Mouse (Mus musculus): ENCODE measurements around the gene Esam. TPM values are rescaled to one million over a fixed set of nuclear protein-coding genes. Genes with fewer than 3 reads are reported as not detected.

Esam gene
- polyA plus RNA-seq, 1 experiment from 2014 or later = 52.1 TPM

DNA sequence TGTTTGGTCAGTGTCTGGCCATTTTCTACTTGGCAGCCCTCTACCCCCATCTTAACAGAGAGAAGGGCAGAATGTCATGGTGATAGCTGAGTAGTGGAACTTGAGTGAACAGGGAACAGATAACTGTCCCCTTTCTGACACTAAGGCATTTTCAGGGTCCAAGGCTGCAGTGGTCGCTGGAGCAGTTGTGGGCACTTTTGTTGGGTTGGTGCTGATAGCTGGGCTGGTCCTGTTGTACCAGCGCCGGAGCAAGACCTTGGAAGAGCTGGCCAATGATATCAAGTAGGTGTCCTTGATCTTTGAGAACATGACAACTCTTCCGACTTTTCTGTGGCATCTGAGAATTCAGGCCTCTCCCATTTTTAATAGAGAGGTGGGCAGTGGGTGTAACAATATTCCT is 9.0 kb downstream of the Esam start:
- Histone ChIP-seq H3K4me2 (replicated peaks) (no peak overlapping the region), H3K27me3 (peaks cover 4% of the 10 kb centered on the region; the same call in 1 of the 2 replicates), H3K9me3 (replicated peaks) (no peaks in the 10 kb centered on the region), H3K27ac (replicated peaks) (no peak overlapping the region), H3K36me3 (no peaks in the 10 kb centered on the region), H3K4me1 (peaks cover 6% of the 10 kb centered on the region), H3K9ac (no peak overlapping the region), H3K4me3 (replicated peaks) (no peak overlapping the region)
- no peak for ATAC-seq (ENCODE audit: insufficient number of reproducible peaks, low FRiP score, low TSS enrichment, low read depth)
- 78% methylated on average over 4 of the region's 4 CpGs for WGBS

DNA sequence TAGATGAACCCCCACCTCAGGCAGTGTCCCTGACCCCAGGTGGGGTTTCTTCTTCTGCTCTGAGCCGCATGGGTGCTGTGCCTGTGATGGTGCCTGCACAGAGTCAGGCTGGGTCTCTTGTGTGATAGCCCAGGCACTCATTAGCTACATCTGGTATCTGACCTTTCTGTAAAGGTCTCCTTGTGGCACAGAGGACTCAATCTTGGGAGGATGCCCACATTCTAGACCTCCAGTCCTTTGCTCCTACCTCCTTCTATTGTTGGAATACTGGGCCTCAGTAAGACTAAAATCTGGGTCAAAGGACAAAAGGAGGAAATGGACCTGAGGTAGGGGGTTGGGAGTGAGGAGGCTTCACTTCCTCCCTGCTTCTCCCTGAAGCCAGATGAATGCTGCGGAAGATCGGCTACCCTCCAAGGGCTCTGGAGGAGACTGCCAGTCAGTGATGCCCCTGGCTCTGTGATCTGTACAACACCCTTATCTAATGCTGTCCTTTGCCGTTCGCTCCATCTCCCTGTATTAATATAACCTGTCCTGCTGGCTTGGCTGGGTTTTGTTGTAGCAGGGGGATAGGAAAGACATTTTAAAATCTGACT is 9.9 kb downstream of the Esam start:
- H3K9ac ChIP-seq = no peak overlapping the region
- no peak overlapping the region for H3K4me3 ChIP-seq (replicated peaks)
- H3K4me2 ChIP-seq (replicated peaks) = no peak overlapping the region
- H3K9me3 ChIP-seq (replicated peaks) = no peaks in the 10 kb centered on the region
- 58% methylated on average over 5 of the region's 5 CpGs for WGBS
- peaks cover 4% of the 10 kb centered on the region; the same call in 1 of the 2 replicates for H3K27me3 ChIP-seq
- H3K27ac ChIP-seq (replicated peaks) = no peak overlapping the region
- peaks cover 6% of the 10 kb centered on the region for H3K4me1 ChIP-seq
- H3K36me3 ChIP-seq = no peaks in the 10 kb centered on the region
- ATAC-seq (ENCODE audit: insufficient number of reproducible peaks, low FRiP score, low TSS enrichment, low read depth) = no peak

DNA sequence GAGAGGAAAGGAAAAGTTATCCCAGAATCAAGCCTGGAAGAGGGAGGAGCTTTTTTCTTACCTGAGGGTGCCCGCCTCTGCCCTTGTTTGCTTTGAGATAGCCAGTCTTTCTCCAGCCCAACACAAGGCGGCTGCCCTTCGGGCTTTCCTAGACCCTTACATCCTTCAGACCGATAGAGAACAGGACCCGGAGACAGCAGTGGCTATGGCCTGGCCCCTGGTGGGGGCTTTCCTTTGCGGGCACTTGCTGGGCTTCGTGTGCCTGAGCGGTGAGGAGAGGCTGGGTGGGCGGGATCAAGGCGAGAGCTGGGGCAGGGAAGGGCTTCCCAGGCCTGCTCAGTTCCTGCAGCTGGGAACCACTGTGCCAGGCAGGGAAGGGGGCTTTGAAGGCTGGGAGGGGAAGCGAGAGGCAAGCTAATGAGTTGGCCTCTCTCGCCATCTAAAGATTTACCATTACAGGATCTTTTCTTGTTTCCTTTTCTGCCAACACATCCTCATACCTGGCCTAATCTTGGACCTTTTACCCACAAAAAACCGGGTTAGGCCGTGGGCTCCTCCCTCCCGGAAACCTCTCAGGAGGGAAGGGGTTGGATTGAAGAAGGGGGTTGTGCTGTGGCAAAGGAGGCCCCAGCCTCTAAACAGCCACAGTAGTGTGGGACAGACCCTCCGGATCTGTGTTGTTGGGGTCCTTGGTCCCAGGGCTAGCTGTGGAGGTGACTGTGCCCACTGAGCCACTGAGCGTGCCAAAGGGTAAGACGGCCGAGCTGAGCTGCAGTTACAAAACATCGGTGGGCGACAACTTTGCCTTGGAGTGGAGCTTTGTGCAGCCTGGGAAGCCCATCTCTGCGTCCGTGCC is 11.5 kb downstream of the Esam start, which contains the start of gene Vsig2:
TSS of gene Vsig2 (plus strand) at position 86 of the 856 bp plus-strand sequence.
- no peak within 1 kb of the TSS for H3K4me3 ChIP-seq (replicated peaks)
- no peak within 1 kb of the TSS for H3K27ac ChIP-seq (replicated peaks)
- no peaks in the 10 kb centered on the region for H3K36me3 ChIP-seq
- peaks cover 4% of the 10 kb centered on the region; the same call in 1 of the 2 replicates for H3K27me3 ChIP-seq
- peak; percentile 45; the same call in 1 of the 2 replicates for ATAC-seq (ENCODE audit: insufficient number of reproducible peaks, low FRiP score, low TSS enrichment, low read depth)
- H3K4me2 ChIP-seq (replicated peaks) = no peak within 1 kb of the TSS
- H3K4me1 ChIP-seq = peaks cover 9% of the 10 kb centered on the region
- H3K9ac ChIP-seq = no peak within 1 kb of the TSS
- H3K9me3 ChIP-seq (replicated peaks) = no peaks in the 10 kb centered on the region
- 55% methylated on average over 23 of the region's 23 CpGs for WGBS

DNA sequence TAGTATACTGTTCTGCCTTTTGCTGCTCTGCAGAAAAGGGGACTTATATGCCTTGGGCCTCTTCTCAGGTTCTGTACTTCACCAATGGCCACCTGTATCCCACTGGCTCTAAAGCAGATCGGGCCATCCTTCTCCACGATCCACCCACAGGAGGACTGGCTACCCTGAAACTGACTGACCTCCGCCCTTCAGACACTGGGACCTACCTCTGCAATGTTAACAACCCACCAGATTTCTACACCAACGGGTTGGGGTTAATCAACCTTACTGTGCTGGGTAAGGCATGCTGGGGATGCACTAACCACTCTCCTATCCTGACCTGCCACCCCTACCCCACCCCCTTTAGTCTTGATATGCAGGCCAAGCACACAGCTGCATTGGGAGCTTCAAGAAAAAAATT is 12.3 kb downstream of the Esam start:
- H3K27ac ChIP-seq (replicated peaks) = no peak overlapping the region
- no peak overlapping the region for H3K4me2 ChIP-seq (replicated peaks)
- no peak overlapping the region for H3K4me3 ChIP-seq (replicated peaks)

DNA sequence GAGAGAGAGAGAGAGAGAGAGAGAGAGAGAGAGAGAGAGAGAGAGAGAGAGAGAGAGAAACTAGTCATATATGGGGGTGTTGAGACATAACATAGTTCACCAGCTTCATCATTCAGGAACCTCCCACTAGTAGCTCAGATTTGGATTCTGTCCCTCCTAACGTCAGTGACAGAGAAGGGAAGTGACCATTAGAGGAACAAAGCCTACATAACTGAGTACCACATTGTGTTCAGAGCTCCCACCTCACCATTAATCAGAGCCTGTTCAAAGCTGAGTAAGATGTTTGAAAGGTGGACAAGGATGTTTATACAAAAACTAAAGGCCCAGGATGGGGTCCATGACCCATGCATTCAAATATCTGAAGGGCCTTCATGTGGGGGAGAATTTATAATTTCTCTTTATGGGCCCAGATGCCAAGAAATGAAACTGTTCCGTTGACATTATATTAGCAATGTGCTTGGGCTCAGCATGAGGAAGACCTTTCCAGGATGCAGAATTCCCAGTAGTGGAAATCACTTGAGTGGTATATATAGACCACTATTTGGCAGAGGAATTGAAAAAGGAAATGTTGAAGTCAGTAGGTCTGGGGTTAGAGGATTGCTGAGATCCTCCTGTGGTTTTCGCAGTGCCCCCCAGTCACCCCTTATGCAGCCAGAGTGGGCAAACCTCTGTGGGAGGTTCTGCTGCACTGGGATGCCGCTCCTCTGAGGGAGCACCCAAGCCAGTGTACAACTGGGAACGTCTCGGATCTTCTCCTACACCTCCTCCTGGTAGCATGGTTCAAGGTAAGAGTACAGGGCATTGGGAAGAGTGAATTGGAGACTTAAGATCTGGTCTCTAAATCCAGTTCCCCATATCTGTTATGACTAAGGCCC is 13.1 kb downstream of the Esam start:
- Histone ChIP-seq H3K4me1 (peaks cover 18% of the 10 kb centered on the region), H3K9ac (no peak overlapping the region), H3K27me3 (peaks cover 13% of the 10 kb centered on the region), H3K9me3 (replicated peaks) (no peaks in the 10 kb centered on the region), H3K36me3 (no peaks in the 10 kb centered on the region), H3K4me2 (replicated peaks) (no peak overlapping the region), H3K27ac (replicated peaks) (no peak overlapping the region), H3K4me3 (replicated peaks) (no peak overlapping the region)
- ATAC-seq (ENCODE audit: insufficient number of reproducible peaks, low FRiP score, low TSS enrichment, low read depth) = no peak
- WGBS = 80% methylated on average over 6 of the region's 6 CpGs

More for the DNA sequence above, 12.3 kb downstream of the Esam start:
- Histone ChIP-seq H3K36me3 (no peaks in the 10 kb centered on the region), H3K4me1 (peaks cover 16% of the 10 kb centered on the region), H3K9me3 (replicated peaks) (no peaks in the 10 kb centered on the region), H3K9ac (no peak overlapping the region), H3K27me3 (peaks cover 6% of the 10 kb centered on the region)
- no peak for ATAC-seq (ENCODE audit: insufficient number of reproducible peaks, low FRiP score, low TSS enrichment, low read depth)
- WGBS = 87% methylated on average over 4 of the region's 4 CpGs

DNA sequence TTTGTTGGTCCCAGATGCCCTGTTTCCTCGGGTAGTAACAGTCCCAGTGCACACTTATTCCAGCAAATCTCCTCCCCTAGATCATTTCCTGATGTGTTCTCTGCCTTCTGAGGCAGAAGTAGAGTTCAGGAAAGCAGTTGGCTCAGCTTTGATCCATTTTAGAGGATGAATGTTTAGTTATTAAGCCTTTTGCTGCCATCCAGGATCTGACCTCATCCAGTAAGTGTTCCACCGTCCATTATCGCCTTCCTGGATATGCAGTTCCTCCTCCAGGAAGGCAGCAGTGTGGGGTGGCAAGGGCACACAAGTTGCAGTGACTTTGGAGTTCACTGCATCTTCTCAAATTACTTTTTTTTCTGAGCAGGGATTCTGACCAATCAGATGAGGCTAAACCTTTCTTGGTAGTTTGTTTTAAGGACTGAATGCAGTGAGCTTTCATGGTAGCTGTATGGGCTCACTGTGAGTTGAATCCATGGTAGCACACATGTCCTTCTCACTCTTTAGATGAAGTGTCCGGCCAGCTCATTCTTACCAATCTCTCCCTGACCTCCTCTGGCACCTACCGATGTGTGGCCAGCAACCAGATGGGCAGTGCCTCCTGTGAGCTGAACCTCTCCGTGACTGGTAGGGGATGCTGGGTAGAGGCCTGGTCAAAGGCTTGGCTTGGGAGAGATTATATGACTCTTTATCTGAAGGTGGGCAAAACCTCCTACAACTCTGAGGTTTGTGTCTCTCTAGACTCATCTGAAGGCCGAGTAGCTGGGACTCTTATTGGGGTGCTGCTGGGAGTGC is 14.2 kb downstream of the Esam start:
- Histone ChIP-seq H3K4me1 (peaks cover 18% of the 10 kb centered on the region), H3K4me2 (replicated peaks) (no peak overlapping the region), H3K27me3 (peaks cover 19% of the 10 kb centered on the region), H3K36me3 (no peaks in the 10 kb centered on the region), H3K9ac (no peak overlapping the region), H3K9me3 (replicated peaks) (no peaks in the 10 kb centered on the region), H3K4me3 (replicated peaks) (no peak overlapping the region), H3K27ac (replicated peaks) (no peak overlapping the region)
- no peak for ATAC-seq (ENCODE audit: insufficient number of reproducible peaks, low FRiP score, low TSS enrichment, low read depth)
- 65% methylated on average over 7 of the region's 7 CpGs for WGBS

DNA sequence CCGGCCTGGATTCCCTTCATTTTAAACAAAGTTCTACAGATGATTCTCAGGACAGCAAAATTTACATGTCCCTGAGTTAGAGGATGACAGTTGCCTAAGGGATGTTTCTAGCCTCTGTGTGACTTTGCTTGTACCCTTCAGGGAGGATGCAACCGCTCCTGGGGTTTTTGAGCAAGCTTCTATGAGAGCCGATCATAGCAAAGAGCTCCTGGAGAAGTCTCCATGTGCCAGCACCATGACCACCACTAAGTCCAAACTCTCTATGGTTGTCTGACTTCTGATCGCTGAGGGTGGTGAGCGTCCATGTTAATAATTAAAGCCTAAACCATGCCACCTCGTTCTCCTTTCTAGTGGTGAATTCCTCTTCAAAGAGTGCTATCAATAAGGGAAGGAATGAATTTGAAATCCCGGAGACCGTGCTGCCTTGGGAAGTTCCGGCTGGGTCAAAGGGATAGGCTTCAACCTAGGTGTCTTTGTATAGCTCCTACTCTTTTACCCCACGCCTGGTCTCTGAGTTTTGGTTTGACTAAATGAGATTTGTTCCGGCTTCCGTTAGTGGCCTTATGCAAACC is 16.1 kb downstream of the Esam start:
- Histone ChIP-seq H3K9me3 (replicated peaks) (no peaks in the 10 kb centered on the region), H3K4me3 (replicated peaks) (peak overlapping the region; percentile 42), H3K27me3 (peaks cover 28% of the 10 kb centered on the region), H3K4me1 (peaks cover 18% of the 10 kb centered on the region), H3K4me2 (replicated peaks) (peak overlapping the region; percentile 59), H3K9ac (no peak overlapping the region), H3K27ac (replicated peaks) (no peak overlapping the region), H3K36me3 (no peaks in the 10 kb centered on the region)
- 30% methylated on average over 12 of the region's 12 CpGs for WGBS
- ATAC-seq (ENCODE audit: insufficient number of reproducible peaks, low FRiP score, low TSS enrichment, low read depth) = no peak

DNA sequence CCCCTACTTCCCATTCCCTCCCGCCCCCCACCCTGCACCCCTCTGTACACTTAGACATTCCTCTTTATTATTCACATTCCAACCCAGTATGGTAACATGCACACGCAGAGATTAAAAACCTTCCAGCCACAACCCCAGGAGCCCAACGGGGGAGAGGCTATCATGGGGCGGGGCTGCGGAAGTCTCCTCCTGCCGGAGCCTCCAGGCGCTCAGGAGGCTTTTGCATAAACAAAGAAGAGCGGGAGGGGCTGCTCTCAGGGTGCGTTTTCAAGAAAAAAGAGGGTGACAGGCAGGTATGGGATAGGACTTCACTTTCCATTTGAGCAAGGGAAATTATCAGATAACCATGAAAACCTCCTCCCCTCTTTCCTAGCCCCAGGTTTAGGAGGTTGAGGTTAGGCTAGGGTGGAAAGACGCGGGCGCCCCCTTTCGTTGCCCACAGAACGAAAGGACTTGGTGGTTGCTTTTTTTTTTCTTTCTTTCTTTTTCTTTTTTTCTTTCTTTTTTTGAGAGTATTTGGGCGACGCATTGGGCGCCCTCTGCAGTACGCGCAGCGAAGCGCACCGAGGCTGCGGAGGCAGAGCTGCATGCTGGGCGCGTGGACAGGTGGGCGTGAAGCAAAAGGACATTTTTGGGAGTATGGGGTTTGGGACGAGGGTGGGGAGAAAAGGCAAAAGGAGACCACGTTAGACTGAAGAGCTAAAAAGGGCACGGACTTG is 16.7 kb downstream of the Esam start:
- Histone ChIP-seq H3K27me3 (peaks cover 34% of the 10 kb centered on the region), H3K4me1 (peaks cover 12% of the 10 kb centered on the region), H3K4me3 (replicated peaks) (peak overlapping the region; percentile 42), H3K36me3 (no peaks in the 10 kb centered on the region), H3K9ac (no peak overlapping the region), H3K27ac (replicated peaks) (no peak overlapping the region), H3K9me3 (replicated peaks) (no peaks in the 10 kb centered on the region), H3K4me2 (replicated peaks) (peak overlapping the region; percentile 59)
- under 1% methylated on average over 29 of the region's 29 CpGs for WGBS
- peak; percentile 21; the same call in 1 of the 2 replicates for ATAC-seq (ENCODE audit: insufficient number of reproducible peaks, low FRiP score, low TSS enrichment, low read depth)

DNA sequence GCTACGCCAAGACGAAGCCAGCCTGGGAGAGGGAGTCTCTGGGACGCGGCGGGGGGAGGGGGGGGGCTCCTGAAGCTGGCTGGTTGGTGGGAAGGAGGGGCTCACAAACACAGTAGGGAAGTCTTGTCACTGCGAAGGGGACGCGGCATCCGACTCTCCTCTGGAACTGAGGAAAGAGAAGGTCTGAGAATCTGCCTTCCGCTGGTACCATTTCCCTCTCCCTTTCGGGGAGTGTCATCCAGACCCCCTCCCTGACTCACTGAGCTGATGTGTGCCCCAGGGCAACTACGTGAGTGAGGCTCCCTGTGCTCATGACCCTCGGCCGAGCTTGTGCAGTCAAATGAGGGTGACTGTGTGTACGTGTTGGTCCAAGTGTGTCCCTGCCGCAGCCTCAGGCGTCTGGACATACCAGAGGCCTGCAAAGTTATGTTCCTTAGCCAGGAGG is 17.3 kb downstream of the Esam start:
- peaks cover 40% of the 10 kb centered on the region for H3K27me3 ChIP-seq
- no peaks in the 10 kb centered on the region for H3K36me3 ChIP-seq
- peak overlapping the region; percentile 59 for H3K4me2 ChIP-seq (replicated peaks)
- no peaks in the 10 kb centered on the region for H3K9me3 ChIP-seq (replicated peaks)
- 7% methylated on average over 17 of the region's 17 CpGs for WGBS
- no peak overlapping the region for H3K27ac ChIP-seq (replicated peaks)
- peak; percentile 17; the same call in 1 of the 2 replicates for ATAC-seq (ENCODE audit: insufficient number of reproducible peaks, low FRiP score, low TSS enrichment, low read depth)
- H3K4me3 ChIP-seq (replicated peaks) = peak overlapping the region; percentile 42
- no peak overlapping the region for H3K9ac ChIP-seq
- H3K4me1 ChIP-seq = peaks cover 12% of the 10 kb centered on the region

Data from embryonic facial prominence, embryonic 15.5 days (tissue).